Comparison of ENCODE assay signal across 15 mouse cellular contexts in the genomic region with DNA sequence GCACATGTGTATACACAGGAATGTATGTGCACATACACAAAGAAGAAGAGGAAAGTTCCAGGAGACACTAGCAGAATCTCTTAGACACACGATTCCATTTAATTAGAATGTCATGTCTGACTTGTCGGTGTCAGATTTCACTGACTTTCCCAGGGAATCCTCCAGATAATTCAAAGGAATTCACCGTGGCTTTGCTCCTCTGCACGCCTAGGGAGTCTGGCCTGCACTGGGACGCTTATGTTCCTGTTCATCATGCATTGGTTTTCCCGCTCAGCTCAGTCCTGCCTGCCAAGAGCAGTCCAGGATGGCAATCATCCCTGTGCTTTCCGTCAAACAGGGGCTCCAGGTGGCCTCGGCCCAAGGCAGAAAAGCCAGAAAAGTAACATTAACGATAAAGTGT. TPM values are rescaled to one million over a fixed set of nuclear protein-coding genes. Genes with fewer than 3 reads are reported as not detected.
DNase-seq lines count a peak whose midpoint lies in the region; ATAC-seq lines count a peak whose summit lies in the region.
"Had no signal": no experiment of that assay in that cellular context is flagged by ENCODE, and none has a peak within 500 bp of the region (broad histone marks: within the 10 kb centered on the region; RNA-seq: fewer than 3 reads in every experiment).

No protein-coding gene starts in this region.

- no peak overlapping the region for H3K4me2 ChIP-seq in midbrain, embryonic 14.5 days (ENCODE audit: low read length)
- no peak overlapping the region for H3K4me2 ChIP-seq in midbrain, embryonic 13.5 days (replicated peaks)
- no peak overlapping the region for H3K4me2 ChIP-seq in embryonic facial prominence, embryonic 12.5 days (replicated peaks)
- H3K4me2 ChIP-seq: liver, embryonic 15.5 days; midbrain, embryonic 12.5 days had no signal

- H3K36me3 ChIP-seq in midbrain, embryonic 14.5 days (ENCODE audit: control insufficient read depth, insufficient read depth, low read length) = no peaks in the 10 kb centered on the region
- H3K36me3 ChIP-seq in midbrain, embryonic 13.5 days = no peaks in the 10 kb centered on the region
- no peaks in the 10 kb centered on the region for H3K36me3 ChIP-seq in embryonic facial prominence, embryonic 12.5 days
- H3K36me3 ChIP-seq: liver, embryonic 15.5 days; midbrain, embryonic 12.5 days had no signal

- DNase-seq in heart, adult 11 months = peak; percentile 61
- no peak for DNase-seq in heart, adult 9 months (ENCODE audit: low spot score in 2 of 2)
- peak; percentile 24 for DNase-seq in midbrain, embryonic 14.5 days
- DNase-seq in thymus, postnatal 0 days (ENCODE audit: low spot score) = no peak
- DNase-seq in layer of hippocampus, postnatal 36 days = no peak
- no peak for DNase-seq in adrenal gland, postnatal 14 days
- DNase-seq: cerebellum, adult 18-20 months; gastrocnemius, postnatal 36 days; lung, postnatal 14 days; thymus, adult 2 months had no signal

- H3K4me3 ChIP-seq in midbrain, embryonic 14.5 days (replicated peaks; ENCODE audit: low read depth, low read length) = no peak overlapping the region
- no peak overlapping the region for H3K4me3 ChIP-seq in midbrain, embryonic 13.5 days (replicated peaks)
- no peak overlapping the region for H3K4me3 ChIP-seq in embryonic facial prominence, embryonic 12.5 days
- H3K4me3 ChIP-seq: liver, embryonic 15.5 days; midbrain, embryonic 12.5 days had no signal

- no peak overlapping the region for H3K9ac ChIP-seq in midbrain, embryonic 14.5 days (replicated peaks; ENCODE audit: low read length)
- H3K9ac ChIP-seq in midbrain, embryonic 13.5 days (replicated peaks) = no peak overlapping the region
- no peak overlapping the region for H3K9ac ChIP-seq in embryonic facial prominence, embryonic 12.5 days
- H3K9ac ChIP-seq: liver, embryonic 15.5 days; midbrain, embryonic 12.5 days had no signal

- no peak overlapping the region for H3K27ac ChIP-seq in midbrain, embryonic 14.5 days (replicated peaks; ENCODE audit: low read depth, low read length)
- no peak overlapping the region for H3K27ac ChIP-seq in midbrain, embryonic 13.5 days
- H3K27ac ChIP-seq in embryonic facial prominence, embryonic 12.5 days = 0 out of 2 replicates have a peak overlapping the region, but pooled peaks have one; percentile 17
- H3K27ac ChIP-seq: liver, embryonic 15.5 days; midbrain, embryonic 12.5 days had no signal

- WGBS in midbrain, embryonic 14.5 days = 20% methylated on average over 9 of the region's 9 CpGs
- 39% methylated on average over 9 of the region's 9 CpGs for WGBS in midbrain, embryonic 13.5 days
- WGBS in embryonic facial prominence, embryonic 12.5 days = 19% methylated on average over 9 of the region's 9 CpGs

- no peaks in the 10 kb centered on the region for H3K27me3 ChIP-seq in midbrain, embryonic 14.5 days (ENCODE audit: control insufficient read depth, insufficient read depth, low read length)
- no peaks in the 10 kb centered on the region for H3K27me3 ChIP-seq in midbrain, embryonic 13.5 days
- H3K27me3 ChIP-seq in embryonic facial prominence, embryonic 12.5 days = no peaks in the 10 kb centered on the region
- H3K27me3 ChIP-seq: liver, embryonic 15.5 days; midbrain, embryonic 12.5 days had no signal

- no peaks in the 10 kb centered on the region for H3K4me1 ChIP-seq in midbrain, embryonic 14.5 days (ENCODE audit: control insufficient read depth, insufficient read depth, low read length)
- H3K4me1 ChIP-seq in midbrain, embryonic 13.5 days (replicated peaks) = no peaks in the 10 kb centered on the region
- H3K4me1 ChIP-seq in embryonic facial prominence, embryonic 12.5 days = 0 out of 2 replicates have a peak, but pooled peaks cover 7% of the 10 kb centered on the region
- H3K4me1 ChIP-seq: liver, embryonic 15.5 days; midbrain, embryonic 12.5 days had no signal

- no peak for ATAC-seq in midbrain, embryonic 14.5 days (ENCODE audit: low FRiP score, low TSS enrichment)
- ATAC-seq in midbrain, embryonic 13.5 days = no peak
- 0 out of 2 replicates have a peak, but pooled peaks have one; percentile 35 for ATAC-seq in embryonic facial prominence, embryonic 12.5 days (ENCODE audit: insufficient number of reproducible peaks, insufficient read depth, low FRiP score, low TSS enrichment)
- ATAC-seq: intestine, embryonic 16.5 days had no signal

- H3K9me3 ChIP-seq in midbrain, embryonic 14.5 days (ENCODE audit: control insufficient read depth, low read length) = no peaks in the 10 kb centered on the region
- no peaks in the 10 kb centered on the region for H3K9me3 ChIP-seq in midbrain, embryonic 13.5 days
- no peaks in the 10 kb centered on the region for H3K9me3 ChIP-seq in embryonic facial prominence, embryonic 12.5 days
- H3K9me3 ChIP-seq: liver, embryonic 15.5 days; midbrain, embryonic 12.5 days had no signal

RNA-seq across cellular contexts. Expression of gene Insig2, which starts 34.9 kb away (rescaled TPM):
- polyA plus RNA-seq in midbrain, embryonic 14.5 days (2014; fragmentation: Nextera tagmentation; extraction: Ambion mirVana) = 28.6 and 30.5 TPM in 2 replicates
- 47.7 and 50.2 TPM in 2 replicates for polyA plus RNA-seq in midbrain, embryonic 13.5 days (2015; fragmentation: Nextera tagmentation; extraction: Ambion mirVana)
- 23.3 and 23.5 TPM in 2 replicates for polyA plus RNA-seq in embryonic facial prominence, embryonic 12.5 days (2016; fragmentation: Nextera tagmentation; extraction: Ambion mirVana)
- 43.0 and 45.0 TPM in 2 replicates for polyA plus RNA-seq in thymus, postnatal 0 days (2015; fragmentation: Nextera tagmentation; extraction: Ambion mirVana)
- total RNA-seq in layer of hippocampus, postnatal 36 days (2021) = 10 to 100 TPM; 73.0 to 79.4 TPM
- total RNA-seq in adrenal gland, postnatal 14 days (2021) = 49.2 and 57.3 TPM in 2 replicates

Comparison
In these comparisons a context has a peak if more than half of its experiments do, and no peak if none do; other contexts are left out.
1. DNase-seq: peak in heart, adult 11 months (single experiment) and midbrain, embryonic 14.5 days (single experiment); none in heart, adult 9 months (0 of 2), thymus, postnatal 0 days (single experiment), layer of hippocampus, postnatal 36 days (0 of 2) and adrenal gland, postnatal 14 days (single experiment).